Mouse (Mus musculus): ENCODE measurements around the gene Dsn1. TPM values are rescaled to one million over a fixed set of nuclear protein-coding genes. Genes with fewer than 3 reads are reported as not detected.

Gene Dsn1
- total RNA-seq, 4 experiments from 2014 or later = 4.8 to 7.7 (median 6.4) TPM

GRCm38 (mm10) chr2:156967388-156967787, 39.6 kb downstream of the Dsn1 start:
- DNase-seq = no peak

DNA sequence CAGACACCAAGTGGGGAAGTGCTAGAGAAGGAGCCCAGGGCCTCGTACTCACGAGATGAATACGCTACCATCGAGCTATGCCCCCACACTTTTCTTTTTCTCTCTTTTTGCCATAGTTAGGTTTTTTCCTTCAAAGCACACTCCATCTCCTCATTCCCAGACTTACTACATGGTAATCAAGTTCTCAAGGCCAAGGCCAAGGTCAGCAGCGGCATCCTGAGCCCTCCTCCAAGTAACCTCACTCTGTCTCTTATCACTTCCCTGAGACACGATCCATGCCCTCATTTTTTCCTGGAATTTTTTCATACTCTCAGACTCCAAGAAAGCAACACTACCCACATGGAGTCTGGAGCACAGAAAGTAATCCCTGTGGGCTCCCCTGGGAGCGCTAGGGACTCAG, 43.1 kb downstream of the Dsn1 start:
- no peak for DNase-seq

DNA sequence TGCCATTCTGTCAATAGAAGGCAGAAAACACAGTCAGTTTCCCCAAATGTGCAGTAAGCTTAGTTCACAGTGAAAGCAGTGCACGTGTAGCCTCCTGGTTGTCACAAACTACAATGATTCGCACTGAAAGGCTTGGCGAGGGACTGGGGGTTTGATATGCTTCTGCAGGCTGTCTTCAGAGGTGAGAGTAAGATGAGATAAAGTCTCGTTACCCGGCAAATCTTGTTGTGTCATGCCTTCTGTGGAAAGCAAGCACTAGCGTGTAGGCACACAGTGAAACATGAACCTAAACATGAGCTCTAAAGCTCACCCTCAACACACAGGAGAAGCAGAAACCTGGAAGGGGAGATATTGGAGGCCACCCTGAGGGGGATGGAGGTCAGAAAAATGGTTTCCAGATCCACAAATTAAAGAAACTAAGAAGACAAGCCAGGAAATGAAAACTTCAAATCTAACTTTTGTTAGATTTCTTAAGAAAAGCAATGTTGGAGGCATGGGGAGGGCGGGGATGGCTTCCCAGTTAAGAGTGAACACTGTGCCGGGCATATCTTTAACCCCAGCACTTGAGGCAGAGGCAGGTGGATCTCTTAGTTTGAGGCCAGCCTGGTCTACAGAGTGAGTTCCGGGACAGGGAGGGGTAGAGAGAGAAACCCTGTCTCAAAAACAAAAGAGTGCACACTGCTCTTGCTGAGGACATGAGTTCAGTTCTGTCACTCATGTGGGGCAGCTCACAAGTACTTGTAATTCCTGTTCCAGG, 48.3 kb downstream of the Dsn1 start:
- no peak for DNase-seq

DNA sequence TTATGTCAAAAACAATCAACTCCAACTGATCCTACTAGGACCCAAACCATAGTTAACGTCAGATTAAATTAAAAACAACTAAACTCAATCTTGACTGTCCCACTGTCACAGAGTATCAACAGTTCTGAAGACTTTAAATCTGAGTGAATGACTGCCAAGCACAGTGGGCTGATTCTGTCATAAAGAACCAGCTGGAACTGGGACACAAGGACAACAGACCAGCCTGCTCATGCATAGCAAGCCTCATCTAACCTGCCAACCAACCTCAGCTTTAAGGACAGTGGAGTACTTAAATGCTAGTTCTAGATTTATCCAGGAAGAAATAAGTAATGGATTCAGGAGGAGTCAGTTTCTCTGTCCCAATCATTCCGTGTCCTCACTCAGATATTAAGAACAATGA, 49.9 kb downstream of the Dsn1 start:
- no peak for DNase-seq

DNA sequence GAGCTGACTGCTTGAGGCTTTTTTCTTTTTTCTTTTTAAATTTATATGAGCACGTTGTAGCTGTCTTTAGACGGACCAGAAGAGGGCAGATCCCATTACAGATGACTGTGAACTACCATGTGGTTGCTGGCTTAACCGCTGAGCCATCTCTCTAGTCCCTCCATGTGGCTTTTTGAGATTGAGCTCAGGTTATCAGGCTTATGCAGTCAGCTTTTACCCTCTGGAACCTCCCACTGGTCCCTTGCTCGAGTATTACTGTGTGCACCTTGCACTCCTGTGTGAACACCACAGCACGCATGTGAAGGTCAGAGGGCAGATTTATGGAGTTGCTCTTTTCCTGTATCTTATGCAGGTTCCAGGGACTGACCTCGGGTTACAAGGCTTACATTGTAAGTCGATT, 50.6 kb downstream of the Dsn1 start:
- no peak for DNase-seq

GRCm38 (mm10) chr2:156954463-156954862, 52.5 kb downstream of the Dsn1 start:
- DNase-seq = no peak

DNA sequence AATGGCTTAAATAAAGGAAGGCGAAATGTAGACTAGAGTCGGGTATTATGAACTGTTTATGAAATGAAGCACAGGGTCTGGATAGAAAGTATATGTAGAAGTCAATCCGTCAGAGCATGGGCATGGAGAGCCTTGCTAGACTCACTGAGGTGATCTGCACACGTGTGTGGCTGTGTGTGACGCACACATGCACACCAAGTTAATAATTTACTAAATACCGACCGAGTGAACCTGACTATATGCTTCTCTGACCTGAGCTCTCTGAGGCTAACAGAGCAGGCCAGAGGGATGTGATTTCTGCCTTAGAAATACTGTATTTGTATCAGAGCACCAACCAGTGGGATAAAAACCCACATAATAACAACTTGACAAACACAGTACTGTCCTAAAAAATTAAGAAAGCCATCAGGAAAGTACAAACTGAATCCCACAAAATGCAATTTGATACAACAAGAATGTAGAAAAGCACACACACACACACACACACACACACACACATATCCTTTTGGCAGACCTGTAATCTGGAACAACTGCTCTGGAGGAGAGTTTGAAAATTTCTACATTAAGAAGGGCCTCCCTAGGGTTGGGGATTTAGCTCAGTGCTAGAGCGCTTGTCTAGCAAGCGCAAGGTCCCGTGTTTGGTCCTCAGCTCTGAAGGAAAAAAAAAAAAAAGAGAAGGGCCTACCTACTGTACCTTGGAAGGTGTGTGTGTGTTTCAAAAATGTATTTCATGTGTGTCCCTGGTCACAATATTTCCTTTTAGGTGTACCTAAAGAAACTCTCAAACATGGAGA, 55.5 kb downstream of the Dsn1 start:
- DNase-seq = no peak

- DNase-seq = no peak
Measured at GRCm38 (mm10) chr2:156950816-156951215, 56.1 kb downstream of the Dsn1 start.

Other genes with a start within 250 kb of the Dsn1 start
- gene Myl9, start 231.7 kb downstream of the Dsn1 start, total RNA-seq (2022) = 10 to 100 TPM; 37.2 to 58.6 (median 47.9) TPM
- gene Tgif2, start 167.1 kb downstream of the Dsn1 start, total RNA-seq (2022) = 1 to 10 TPM; 2.4 to 4.0 (median 3.8) TPM
- 1 to 10 TPM; 2.6 to 6.2 (median 4.0) TPM for gene 4930518I15Rik, start 149.2 kb downstream of the Dsn1 start, total RNA-seq (2022)
- gene Rab5if, start 144.0 kb downstream of the Dsn1 start, total RNA-seq (2022) = 100 to 1,000 TPM; 134 to 305 (median 233) TPM
- under 1 TPM in 1 of 4 experiments, not detected in 3; 0.14 TPM for gene Sla2, start 120.0 kb downstream of the Dsn1 start, total RNA-seq (2022)
- gene Ndrg3, start 15.1 kb downstream of the Dsn1 start, total RNA-seq (2022) = 10 to 100 TPM; 54.3 to 81.0 (median 75.3) TPM
- gene Soga1, start 72.1 kb upstream of the Dsn1 start, total RNA-seq (2022) = 10 to 100 TPM; 38.6 to 50.0 (median 46.5) TPM
- not detected for gene Tldc2, start 79.9 kb upstream of the Dsn1 start, total RNA-seq (2022)
- 10 to 100 TPM; 22.4 to 38.9 (median 31.0) TPM for gene Samhd1, start 128.1 kb upstream of the Dsn1 start, total RNA-seq (2022)
- gene Rbl1, start 197.4 kb upstream of the Dsn1 start, total RNA-seq (2022) = 1 to 10 TPM; 3.6 to 6.1 (median 5.2) TPM

Data from adrenal gland, adult 8-10 months (tissue).